Mouse (Mus musculus) kidney, postnatal 14 days (tissue): ENCODE measurements around the gene Tubgcp3.
"Not testable (repeated sequence)": the region's sequence is repeated elsewhere in the genome, so short reads cannot be mapped to it uniquely, and the experiment has no call there.

Experiments
- DNase-seq: peaks from one replicate; pipeline ENCODE4 v3.0.0; 2022; ENCODE audit warnings: mixed read lengths

The Tubgcp3 gene

GRCm38 (mm10) chr8:12638446-12638845 lies 33.6 kb downstream of the Tubgcp3 start:
- no peak for DNase-seq

DNA sequence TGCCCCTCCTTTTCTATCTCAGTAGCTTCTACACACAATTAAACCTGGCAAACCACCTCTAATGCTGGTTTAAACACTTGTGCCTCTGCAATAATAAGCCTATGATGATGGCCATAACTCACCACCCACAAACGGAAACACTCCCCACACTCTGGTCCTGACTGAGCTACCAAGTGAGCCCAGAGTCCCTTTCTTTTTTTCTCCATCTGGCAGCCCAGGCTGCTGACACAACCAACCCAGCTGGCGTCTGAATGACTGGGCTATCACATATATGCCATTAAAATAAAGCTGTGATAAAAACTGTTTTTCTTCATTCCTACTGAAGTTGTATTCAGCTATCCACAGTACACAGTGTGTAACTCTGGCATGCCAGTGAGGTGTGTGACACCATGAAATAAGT lies 36.7 kb downstream of the Tubgcp3 start:
- DNase-seq: no peak

- peak; percentile 54 for DNase-seq
Measured at GRCm38 (mm10) chr8:12629079-12629478, 43.0 kb downstream of the Tubgcp3 start.

DNA sequence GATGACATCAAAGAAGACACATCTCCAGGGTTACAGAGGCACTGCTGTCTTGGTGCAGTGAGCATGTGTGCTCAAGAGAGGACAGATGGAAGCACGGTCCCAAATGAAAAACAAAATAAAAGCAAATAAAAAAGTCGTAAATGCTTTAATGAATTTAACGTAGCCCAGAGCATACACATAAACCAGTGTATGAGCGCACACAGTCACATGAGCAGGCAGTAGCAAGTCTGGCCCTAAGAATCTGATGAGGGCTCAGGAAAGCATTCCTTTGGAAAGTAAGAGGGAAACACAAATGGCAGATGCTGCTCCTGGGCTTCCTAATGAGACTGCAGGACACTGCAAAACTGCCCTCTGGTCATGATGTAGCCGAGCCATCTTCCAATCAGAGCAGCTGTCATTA lies 46.2 kb downstream of the Tubgcp3 start:
- DNase-seq: no peak

DNA sequence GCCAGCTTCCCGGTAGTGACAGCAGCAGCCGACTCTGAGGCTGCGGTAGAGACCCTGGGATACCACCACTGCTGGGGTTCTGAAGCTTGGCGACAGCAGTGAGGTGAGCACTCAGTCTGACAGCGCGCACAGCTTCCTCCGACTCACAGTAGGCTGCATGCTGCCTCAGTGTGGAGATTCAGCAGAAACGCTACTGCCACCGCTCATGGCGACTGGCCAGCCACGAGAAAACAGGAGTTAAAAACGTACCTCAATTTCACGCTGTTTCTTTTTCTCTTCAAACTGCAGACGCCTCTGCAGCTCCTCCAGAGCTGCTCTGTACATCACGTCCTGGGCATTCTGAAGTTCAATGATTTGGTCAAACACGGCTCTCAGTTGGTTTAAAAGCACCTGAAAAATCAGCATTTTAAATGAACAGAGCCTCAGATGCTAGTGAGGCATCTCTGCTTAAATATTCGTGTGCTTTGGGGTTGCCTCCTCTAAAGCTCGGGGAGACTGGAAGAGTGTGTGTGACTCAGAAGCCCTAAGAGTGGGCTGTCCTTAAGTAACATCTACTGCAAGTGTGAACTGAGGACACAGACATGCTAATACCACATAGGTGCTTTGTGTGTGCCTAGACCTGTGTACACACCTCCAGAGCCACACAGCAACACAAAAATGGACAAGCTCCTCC lies 50.4 kb downstream of the Tubgcp3 start:
- DNase-seq: no peak

DNA sequence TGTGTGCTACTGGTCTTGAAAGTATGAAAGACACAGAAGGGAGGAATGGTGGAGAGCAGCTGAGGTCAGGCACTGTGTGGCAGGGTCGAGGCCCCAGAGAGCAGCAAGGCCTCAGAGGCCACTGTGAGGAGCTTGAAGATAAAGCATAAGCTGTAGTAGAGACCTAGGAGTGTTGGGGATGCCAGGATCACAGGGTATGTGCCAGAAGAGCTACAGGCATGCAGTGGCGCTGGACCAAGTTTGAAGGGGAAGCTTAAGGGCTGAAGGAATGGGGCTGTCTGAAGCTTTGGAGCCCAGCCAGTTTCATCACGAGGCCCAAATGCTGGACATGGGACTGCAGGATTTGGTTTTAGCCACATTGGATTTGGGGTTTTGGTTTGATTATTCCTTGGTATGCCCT lies 54.7 kb downstream of the Tubgcp3 start:
- DNase-seq: not testable (repeated sequence)

DNA sequence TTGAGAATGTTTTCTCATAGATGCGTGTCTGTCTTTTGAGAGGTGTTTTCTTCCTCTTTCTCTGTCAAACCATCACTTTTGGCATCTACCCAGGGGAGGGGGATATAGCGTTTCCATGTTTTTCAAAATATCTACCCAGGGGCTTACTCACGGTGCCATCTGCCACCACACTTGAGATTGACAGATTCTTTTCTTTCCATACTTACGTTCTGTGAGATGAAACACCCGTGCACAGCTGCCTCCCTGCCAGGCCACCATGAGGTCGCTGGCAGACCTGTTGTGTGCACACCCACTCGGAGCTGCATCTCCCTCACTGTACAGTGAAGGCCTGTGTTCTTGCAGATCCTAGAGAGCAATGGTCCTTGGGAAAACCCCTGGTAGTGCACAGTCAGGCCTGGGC lies 58.8 kb downstream of the Tubgcp3 start:
- no peak for DNase-seq

GRCm38 (mm10) chr8:12609752-12610449 lies 62.1 kb downstream of the Tubgcp3 start:
- no peak for DNase-seq

GRCm38 (mm10) chr8:12608810-12609209 lies 63.2 kb downstream of the Tubgcp3 start:
- DNase-seq: no peak

DNA sequence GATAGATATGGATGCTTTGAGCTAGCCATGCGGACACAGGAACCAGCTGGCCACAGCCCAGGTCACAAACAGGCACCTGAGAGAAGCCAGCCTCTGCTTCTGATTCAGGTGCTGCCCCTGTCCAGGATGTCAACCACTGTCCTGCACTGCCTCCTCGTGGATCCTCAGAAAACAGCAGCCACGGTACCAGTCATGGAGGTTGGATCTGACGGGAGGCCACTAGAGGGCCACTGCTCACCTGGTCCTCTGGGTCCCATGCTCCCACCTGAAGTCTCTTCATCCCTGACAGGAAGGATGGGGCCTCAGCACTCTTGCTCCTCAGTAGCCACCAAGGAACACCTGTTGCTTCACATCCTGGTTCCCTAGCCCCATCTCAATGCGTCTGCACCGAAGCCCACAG lies 64.8 kb downstream of the Tubgcp3 start:
- DNase-seq: peak; percentile 86

DNA sequence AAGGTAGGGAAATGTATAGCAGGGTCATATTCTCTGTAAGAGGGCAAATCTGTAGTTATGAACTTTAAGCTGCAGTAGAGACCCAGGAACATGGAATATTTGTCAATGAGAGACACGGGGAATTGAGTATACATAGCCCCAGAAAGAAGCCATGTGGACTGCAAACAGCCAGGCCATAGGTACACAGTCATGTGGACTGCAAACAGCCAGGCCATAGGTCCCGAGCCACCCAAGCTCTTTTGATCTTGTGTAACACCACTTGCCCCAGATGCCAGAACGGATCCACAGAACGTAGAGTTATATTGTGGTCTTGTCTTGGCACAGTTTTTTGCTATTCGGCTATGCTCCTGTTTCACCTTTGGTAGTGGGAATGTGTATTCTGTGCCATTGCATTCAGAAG lies 88.3 kb downstream of the Tubgcp3 start:
- DNase-seq: no peak

- DNase-seq: not testable (repeated sequence)
Measured at GRCm38 (mm10) chr8:12579339-12579999, 92.6 kb downstream of the Tubgcp3 start.

GRCm38 (mm10) chr8:12576739-12577138 lies 95.3 kb downstream of the Tubgcp3 start:
- DNase-seq: peak; percentile 34

DNA sequence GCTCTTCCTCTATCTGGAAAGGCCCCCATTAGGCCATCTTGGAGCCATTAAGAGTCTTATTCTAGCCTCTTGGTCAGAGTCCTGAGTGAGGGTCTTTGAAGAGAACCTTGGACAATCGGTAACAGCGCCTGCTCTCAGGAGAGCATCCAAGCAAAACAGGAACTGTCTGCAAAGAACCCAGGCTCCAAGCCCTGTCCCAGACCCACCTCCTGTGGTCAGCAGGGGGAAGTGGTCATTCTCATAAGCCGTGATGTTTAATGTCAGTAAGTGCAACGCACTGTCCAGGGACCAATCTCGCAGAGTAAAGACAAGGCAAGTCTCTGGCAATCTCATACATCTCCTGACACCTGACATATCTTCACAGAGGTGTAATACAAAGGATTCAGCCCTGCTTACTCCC lies 96.0 kb downstream of the Tubgcp3 start:
- no peak for DNase-seq

DNA sequence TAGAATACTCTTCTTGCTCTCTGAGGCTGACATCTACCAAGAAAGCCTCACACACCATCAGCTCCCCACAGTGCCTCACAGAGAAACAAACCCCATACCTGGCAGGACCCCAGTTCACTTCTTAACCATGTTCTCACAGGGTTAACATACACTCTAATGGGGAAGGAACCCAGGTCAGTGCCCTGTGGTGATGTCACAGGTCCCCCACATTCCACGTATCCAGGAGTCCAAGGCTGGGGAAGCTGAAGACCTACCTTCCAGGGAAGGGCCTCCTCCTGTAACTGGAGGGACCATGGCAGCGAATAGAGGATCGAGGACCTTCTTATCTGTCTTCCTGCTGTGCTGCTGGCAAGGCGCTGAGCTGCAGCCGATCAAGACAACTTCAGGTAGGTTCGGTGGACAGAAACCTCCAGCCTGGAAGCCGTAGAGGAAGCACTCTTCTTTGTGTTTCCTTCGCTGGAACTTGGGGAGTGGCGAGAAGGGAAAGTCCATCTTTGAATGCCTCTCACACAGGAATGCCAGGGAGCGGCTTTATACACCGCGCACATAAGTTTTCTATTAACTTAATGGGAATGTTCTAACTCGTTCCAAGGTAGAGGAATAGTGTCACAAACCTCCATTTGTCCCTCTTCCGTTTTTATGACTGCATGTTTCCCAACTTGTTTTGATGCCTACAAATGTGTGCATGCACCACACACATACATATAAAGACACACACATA lies 99.1 kb downstream of the Tubgcp3 start, which contains the start of gene Spaca7:
Spaca7 (plus strand) TSS at position 216 of the 721 bp plus-strand sequence.
- peak; percentile 14 for DNase-seq

- DNase-seq: no peak
Measured at GRCm38 (mm10) chr8:12566509-12566908, 105.5 kb downstream of the Tubgcp3 start.

DNA sequence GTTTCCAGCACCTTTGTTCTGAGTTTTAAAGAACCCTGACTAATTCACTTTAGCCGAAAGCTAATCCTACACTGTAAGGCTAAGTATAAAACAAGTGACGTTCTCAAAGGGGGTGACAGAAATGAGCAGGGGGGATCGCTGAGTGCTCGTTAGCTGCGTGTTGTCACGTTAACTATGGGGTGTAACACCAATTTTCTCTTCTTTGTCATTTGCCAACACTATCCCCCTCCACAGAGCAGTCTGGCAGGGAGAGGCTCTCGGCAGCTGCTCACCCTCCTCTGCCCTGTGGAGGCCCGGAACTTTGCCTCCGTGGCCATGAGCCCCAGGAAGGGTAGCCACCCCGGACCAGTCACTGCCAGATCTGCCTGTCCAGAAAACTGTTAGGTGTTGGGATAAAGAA lies 106.6 kb downstream of the Tubgcp3 start:
- DNase-seq: no peak

- DNase-seq: peak; percentile 48
Measured at GRCm38 (mm10) chr8:12564307-12564706, 107.7 kb downstream of the Tubgcp3 start.
